In genomic region chr9:114933037-114933722, GRCm38 (mm10) we compare ENCODE assay signal across 8 mouse cellular contexts. TPM values are rescaled to one million over a fixed set of nuclear protein-coding genes. Genes with fewer than 3 reads are reported as not detected.
DNase-seq lines count a peak whose midpoint lies in the region; ATAC-seq and TF ChIP-seq lines count a peak whose summit lies in the region.

No protein-coding gene starts in this region.

- no peaks in the 10 kb centered on the region for H3K27me3 ChIP-seq in cerebellum, adult 2 months (ENCODE audit: control insufficient read depth, insufficient read depth, low read length)
- 0 out of 2 replicates have a peak, but pooled peaks cover 4% of the 10 kb centered on the region for H3K27me3 ChIP-seq in hindbrain, embryonic 13.5 days
- H3K27me3 ChIP-seq in midbrain, embryonic 11.5 days (ENCODE audit: control insufficient read depth, insufficient read depth, low read length) = no peaks in the 10 kb centered on the region

- no peak for TF ChIP-seq POLR2A in cerebellum, adult 2 months (IDR thresholded peaks at IDR 0.05; ENCODE audit: borderline replicate concordance, insufficient read depth, low read length)

- peak overlapping the region; percentile 86 for H3K9ac ChIP-seq in hindbrain, embryonic 13.5 days
- H3K9ac ChIP-seq in midbrain, embryonic 11.5 days (ENCODE audit: low read length) = peak overlapping the region; percentile 74

- peaks cover 3% of the 10 kb centered on the region; the same call in 1 of the 2 replicates for H3K4me1 ChIP-seq in cerebellum, adult 2 months (ENCODE audit: control insufficient read depth, insufficient read depth, low read length)
- peaks cover 12% of the 10 kb centered on the region for H3K4me1 ChIP-seq in hindbrain, embryonic 13.5 days (replicated peaks)
- peaks cover 10% of the 10 kb centered on the region for H3K4me1 ChIP-seq in midbrain, embryonic 11.5 days (ENCODE audit: control insufficient read depth, insufficient read depth, low read length)

- no peak for TF ChIP-seq CTCF in cerebellum, adult 2 months (IDR thresholded peaks at IDR 0.05; ENCODE audit: borderline replicate concordance, insufficient read depth, low read depth, low read length)

- peak; percentile 50 for ATAC-seq in hindbrain, embryonic 13.5 days (ENCODE audit: low FRiP score)
- ATAC-seq in midbrain, embryonic 11.5 days (ENCODE audit: low FRiP score) = peak; percentile 54; the same call in 1 of the 2 replicates

- no peaks in the 10 kb centered on the region for H3K9me3 ChIP-seq in hindbrain, embryonic 13.5 days
- H3K9me3 ChIP-seq in midbrain, embryonic 11.5 days (ENCODE audit: control insufficient read depth, low read length) = no peaks in the 10 kb centered on the region

- peak overlapping the region; percentile 98 for H3K4me2 ChIP-seq in hindbrain, embryonic 13.5 days
- H3K4me2 ChIP-seq in midbrain, embryonic 11.5 days = peak overlapping the region; percentile 93

- DNase-seq in cerebellum, adult 2 months = no peak
- no peak for DNase-seq in cerebellum, adult 8-10 months
- peak; percentile 26 for DNase-seq in retina, postnatal 1 day
- no peak for DNase-seq in retina, embryonic 14.5 days (ENCODE audit: low spot score)
- peak; percentile 90 for DNase-seq in midbrain, embryonic 11.5 days (ENCODE audit: low spot score, missing footprints)
- DNase-seq in urinary bladder, adult 2 months (ENCODE audit: low spot score) = no peak
- DNase-seq in adipocyte (ENCODE audit: low spot score) = no peak

- under 1% methylated on average over 50 of the region's 50 CpGs for WGBS in cerebellum, adult 2 months
- under 1% methylated on average over 50 of the region's 50 CpGs for WGBS in hindbrain, embryonic 13.5 days
- WGBS in midbrain, embryonic 11.5 days = 1% methylated on average over 50 of the region's 50 CpGs

- H3K4me3 ChIP-seq in cerebellum, adult 2 months (replicated peaks; ENCODE audit: insufficient read depth, low read depth, low read length) = peak overlapping the region; percentile 60
- peak overlapping the region; percentile 80 for H3K4me3 ChIP-seq in hindbrain, embryonic 13.5 days
- H3K4me3 ChIP-seq in midbrain, embryonic 11.5 days (ENCODE audit: low read depth, low read length) = peak overlapping the region; percentile 65

- H3K27ac ChIP-seq in cerebellum, adult 2 months (ENCODE audit: insufficient read depth, low read length) = peak overlapping the region; percentile 2; the same call in 1 of the 2 replicates
- peak overlapping the region; percentile 83 for H3K27ac ChIP-seq in hindbrain, embryonic 13.5 days
- H3K27ac ChIP-seq in midbrain, embryonic 11.5 days (ENCODE audit: low read depth, low read length) = no peak overlapping the region

- H3K36me3 ChIP-seq in hindbrain, embryonic 13.5 days = no peaks in the 10 kb centered on the region
- H3K36me3 ChIP-seq in midbrain, embryonic 11.5 days (ENCODE audit: control insufficient read depth, insufficient read depth, low read length) = no peaks in the 10 kb centered on the region

RNA-seq across cellular contexts. Expression of gene Gpd1l, which starts 0.6 kb away (rescaled TPM):
- polyA plus RNA-seq in cerebellum, adult 2 months (2012; rRNA removed) = 46.2 and 46.8 TPM in 2 replicates
- polyA plus RNA-seq in hindbrain, embryonic 13.5 days (2015; fragmentation: Nextera tagmentation; extraction: Ambion mirVana) = 22.4 and 23.5 TPM in 2 replicates
- polyA plus RNA-seq in midbrain, embryonic 11.5 days (2014; fragmentation: Nextera tagmentation; extraction: Ambion mirVana) = 10.0 and 11.2 TPM in 2 replicates
- polyA plus RNA-seq in urinary bladder, adult 2 months (2012; rRNA removed) = 34.4 and 39.6 TPM in 2 replicates

RNA-seq across cellular contexts. Expression of gene Osbpl10, which starts 45.2 kb away (rescaled TPM):
- 11.0 and 11.8 TPM in 2 replicates for polyA plus RNA-seq in cerebellum, adult 2 months (2012; rRNA removed)
- 1.8 and 2.4 TPM in 2 replicates for polyA plus RNA-seq in hindbrain, embryonic 13.5 days (2015; fragmentation: Nextera tagmentation; extraction: Ambion mirVana)
- 0.81 and 1.1 TPM in 2 replicates for polyA plus RNA-seq in midbrain, embryonic 11.5 days (2014; fragmentation: Nextera tagmentation; extraction: Ambion mirVana)
- 1.8 and 2.9 TPM in 2 replicates for polyA plus RNA-seq in urinary bladder, adult 2 months (2012; rRNA removed)

RNA-seq across cellular contexts. Expression of gene Rps27rt, which starts 49.4 kb away (rescaled TPM):
- polyA plus RNA-seq in cerebellum, adult 2 months (2012; rRNA removed) = 22.3 and 36.4 TPM in 2 replicates
- 268 and 296 TPM in 2 replicates for polyA plus RNA-seq in hindbrain, embryonic 13.5 days (2015; fragmentation: Nextera tagmentation; extraction: Ambion mirVana)
- 392 and 401 TPM in 2 replicates for polyA plus RNA-seq in midbrain, embryonic 11.5 days (2014; fragmentation: Nextera tagmentation; extraction: Ambion mirVana)
- polyA plus RNA-seq in urinary bladder, adult 2 months (2012; rRNA removed) = 310 and 399 TPM in 2 replicates

Comparison
In these comparisons a context has a peak if more than half of its experiments do, and no peak if none do; other contexts are left out.
1. DNase-seq: peak in retina, postnatal 1 day (single experiment) and midbrain, embryonic 11.5 days (single experiment); none in cerebellum, adult 2 months (0 of 2), cerebellum, adult 8-10 months (single experiment), retina, embryonic 14.5 days (single experiment), urinary bladder, adult 2 months (single experiment) and adipocyte (single experiment).
2. Peak in every context shown above with its lines, with median percentiles within 50 percentile points of each other: H3K4me3 ChIP-seq.